In genomic region chr19:53282571-53282970, GRCm38 (mm10) we compare ENCODE assay signal across 17 mouse cellular contexts. TPM values are rescaled to one million over a fixed set of nuclear protein-coding genes. Genes with fewer than 3 reads are reported as not detected.
DNase-seq lines count a peak whose midpoint lies in the region; ATAC-seq lines count a peak whose summit lies in the region.
"Had no signal": no experiment of that assay in that cellular context is flagged by ENCODE, and none has a peak within 500 bp of the region (broad histone marks: within the 10 kb centered on the region; RNA-seq: fewer than 3 reads in every experiment).

No protein-coding gene starts in this region.

- no peaks in the 10 kb centered on the region for H3K36me3 ChIP-seq in forebrain, embryonic 13.5 days (ENCODE audit: poor library complexity, severe bottlenecking)
- no peaks in the 10 kb centered on the region for H3K36me3 ChIP-seq in forebrain, embryonic 11.5 days (ENCODE audit: control insufficient read depth, insufficient read depth, low read length)
- no peaks in the 10 kb centered on the region for H3K36me3 ChIP-seq in midbrain, embryonic 14.5 days (ENCODE audit: control insufficient read depth, insufficient read depth, low read length)
- no peaks in the 10 kb centered on the region for H3K36me3 ChIP-seq in midbrain, embryonic 16.5 days (ENCODE audit: control insufficient read depth, insufficient read depth, low read length)
- no peaks in the 10 kb centered on the region for H3K36me3 ChIP-seq in forebrain, embryonic 14.5 days (ENCODE audit: control insufficient read depth, insufficient read depth, low read length)
- no peaks in the 10 kb centered on the region for H3K36me3 ChIP-seq in neural tube, embryonic 15.5 days
- H3K36me3 ChIP-seq: embryonic facial prominence, embryonic 15.5 days; heart, embryonic 10.5 days; limb, embryonic 15.5 days; liver, embryonic 15.5 days had no signal

- no peak; the same call in 1 of the 2 replicates for ATAC-seq in forebrain, embryonic 13.5 days
- no peak for ATAC-seq in forebrain, embryonic 11.5 days (replicated peaks; ENCODE audit: low FRiP score)
- no peak for ATAC-seq in midbrain, embryonic 14.5 days (ENCODE audit: low FRiP score, low TSS enrichment)
- no peak for ATAC-seq in midbrain, embryonic 16.5 days
- no peak for ATAC-seq in forebrain, embryonic 14.5 days
- no peak for ATAC-seq in neural tube, embryonic 15.5 days (ENCODE audit: low FRiP score)

- no peaks in the 10 kb centered on the region for H3K9me3 ChIP-seq in forebrain, embryonic 13.5 days (replicated peaks)
- no peaks in the 10 kb centered on the region for H3K9me3 ChIP-seq in forebrain, embryonic 11.5 days (ENCODE audit: control insufficient read depth, low read length)
- H3K9me3 ChIP-seq in midbrain, embryonic 14.5 days (ENCODE audit: control insufficient read depth, low read length), result no peaks in the 10 kb centered on the region
- H3K9me3 ChIP-seq in midbrain, embryonic 16.5 days (replicated peaks; ENCODE audit: control insufficient read depth, low read length, poor library complexity, severe bottlenecking), result no peaks in the 10 kb centered on the region
- H3K9me3 ChIP-seq in forebrain, embryonic 14.5 days (replicated peaks; ENCODE audit: control insufficient read depth, low read length), result no peaks in the 10 kb centered on the region
- no peaks in the 10 kb centered on the region for H3K9me3 ChIP-seq in neural tube, embryonic 15.5 days (replicated peaks)
- H3K9me3 ChIP-seq: embryonic facial prominence, embryonic 15.5 days; heart, embryonic 10.5 days; limb, embryonic 15.5 days; liver, embryonic 15.5 days had no signal

- H3K4me2 ChIP-seq in forebrain, embryonic 13.5 days, result peak overlapping the region; percentile 29
- no peak overlapping the region for H3K4me2 ChIP-seq in forebrain, embryonic 11.5 days (ENCODE audit: low read depth, low read length, severe bottlenecking)
- H3K4me2 ChIP-seq in midbrain, embryonic 14.5 days (ENCODE audit: low read length), result no peak overlapping the region
- no peak overlapping the region for H3K4me2 ChIP-seq in midbrain, embryonic 16.5 days (ENCODE audit: low read length)
- H3K4me2 ChIP-seq in forebrain, embryonic 14.5 days (ENCODE audit: low read length), result no peak overlapping the region
- H3K4me2 ChIP-seq in neural tube, embryonic 15.5 days, result peak overlapping the region; percentile 26
- H3K4me2 ChIP-seq: embryonic facial prominence, embryonic 15.5 days; limb, embryonic 15.5 days; liver, embryonic 15.5 days had no signal

- no peak overlapping the region for H3K9ac ChIP-seq in forebrain, embryonic 13.5 days
- no peak overlapping the region for H3K9ac ChIP-seq in forebrain, embryonic 11.5 days (ENCODE audit: low read length)
- H3K9ac ChIP-seq in midbrain, embryonic 14.5 days (replicated peaks; ENCODE audit: low read length), result no peak overlapping the region
- H3K9ac ChIP-seq in midbrain, embryonic 16.5 days (ENCODE audit: low read depth, low read length), result no peak overlapping the region
- no peak overlapping the region for H3K9ac ChIP-seq in forebrain, embryonic 14.5 days (ENCODE audit: low read length)
- no peak overlapping the region for H3K9ac ChIP-seq in neural tube, embryonic 15.5 days (replicated peaks)
- H3K9ac ChIP-seq: embryonic facial prominence, embryonic 15.5 days; limb, embryonic 15.5 days; liver, embryonic 15.5 days had no signal

- DNase-seq in forebrain, embryonic 11.5 days (ENCODE audit: low spot score), result no peak
- peak; percentile 39 for DNase-seq in midbrain, embryonic 14.5 days
- peak; percentile 49 for DNase-seq in forebrain, embryonic 14.5 days (ENCODE audit: low spot score)
- DNase-seq in kidney, postnatal 4 days, result no peak
- DNase-seq in adrenal gland, adult 18-20 months (ENCODE audit: low spot score in 2 of 2), result no peak
- DNase-seq: cerebellum, adult 9-11 months; embryo, embryonic 11 days; kidney, adult 11 months; right cerebral cortex, postnatal 4 days had no signal

- no peak overlapping the region for H3K27ac ChIP-seq in forebrain, embryonic 13.5 days
- H3K27ac ChIP-seq in forebrain, embryonic 11.5 days (ENCODE audit: low read depth, low read length), result no peak overlapping the region
- H3K27ac ChIP-seq in midbrain, embryonic 14.5 days (replicated peaks; ENCODE audit: low read depth, low read length), result no peak overlapping the region
- no peak overlapping the region for H3K27ac ChIP-seq in midbrain, embryonic 16.5 days (ENCODE audit: low read length)
- no peak overlapping the region for H3K27ac ChIP-seq in forebrain, embryonic 14.5 days (ENCODE audit: low read depth, low read length)
- H3K27ac ChIP-seq in neural tube, embryonic 15.5 days (replicated peaks), result no peak overlapping the region
- H3K27ac ChIP-seq: embryonic facial prominence, embryonic 15.5 days; heart, embryonic 10.5 days; limb, embryonic 15.5 days; liver, embryonic 15.5 days had no signal

- WGBS in forebrain, embryonic 13.5 days, result 22% methylated on average over 10 of the region's 10 CpGs
- WGBS in forebrain, embryonic 11.5 days, result 59% methylated on average over 10 of the region's 10 CpGs
- 55% methylated on average over 10 of the region's 10 CpGs for WGBS in midbrain, embryonic 14.5 days
- 60% methylated on average over 10 of the region's 10 CpGs for WGBS in midbrain, embryonic 16.5 days
- 24% methylated on average over 10 of the region's 10 CpGs for WGBS in forebrain, embryonic 14.5 days
- 34% methylated on average over 10 of the region's 10 CpGs for WGBS in neural tube, embryonic 15.5 days

- H3K4me1 ChIP-seq in forebrain, embryonic 13.5 days, result peaks cover 32% of the 10 kb centered on the region
- H3K4me1 ChIP-seq in forebrain, embryonic 11.5 days (replicated peaks; ENCODE audit: control insufficient read depth, insufficient read depth, low read length), result peaks cover 7% of the 10 kb centered on the region
- peaks cover 9% of the 10 kb centered on the region for H3K4me1 ChIP-seq in midbrain, embryonic 14.5 days (ENCODE audit: control insufficient read depth, insufficient read depth, low read length)
- peaks cover 3% of the 10 kb centered on the region for H3K4me1 ChIP-seq in midbrain, embryonic 16.5 days (ENCODE audit: control insufficient read depth, insufficient read depth, low read length)
- peaks cover 20% of the 10 kb centered on the region for H3K4me1 ChIP-seq in forebrain, embryonic 14.5 days (ENCODE audit: control insufficient read depth, insufficient read depth, low read length)
- peaks cover 22% of the 10 kb centered on the region for H3K4me1 ChIP-seq in neural tube, embryonic 15.5 days

- no peaks in the 10 kb centered on the region for H3K27me3 ChIP-seq in forebrain, embryonic 13.5 days
- no peaks in the 10 kb centered on the region for H3K27me3 ChIP-seq in forebrain, embryonic 11.5 days (ENCODE audit: control insufficient read depth, insufficient read depth, low read length)
- H3K27me3 ChIP-seq in midbrain, embryonic 14.5 days (ENCODE audit: control insufficient read depth, insufficient read depth, low read length), result no peaks in the 10 kb centered on the region
- no peaks in the 10 kb centered on the region for H3K27me3 ChIP-seq in midbrain, embryonic 16.5 days (ENCODE audit: control insufficient read depth, insufficient read depth, low read depth, low read length)
- H3K27me3 ChIP-seq in forebrain, embryonic 14.5 days (replicated peaks; ENCODE audit: control insufficient read depth, insufficient read depth, low read length), result no peaks in the 10 kb centered on the region
- no peaks in the 10 kb centered on the region for H3K27me3 ChIP-seq in neural tube, embryonic 15.5 days (replicated peaks)
- H3K27me3 ChIP-seq: CH12.LX; embryonic facial prominence, embryonic 15.5 days; limb, embryonic 15.5 days had no signal

- no peak overlapping the region for H3K4me3 ChIP-seq in forebrain, embryonic 13.5 days
- H3K4me3 ChIP-seq in forebrain, embryonic 11.5 days (ENCODE audit: low read depth, low read length), result no peak overlapping the region
- H3K4me3 ChIP-seq in midbrain, embryonic 14.5 days (replicated peaks; ENCODE audit: low read depth, low read length), result no peak overlapping the region
- H3K4me3 ChIP-seq in midbrain, embryonic 16.5 days (ENCODE audit: low read depth, low read length), result no peak overlapping the region
- no peak overlapping the region for H3K4me3 ChIP-seq in forebrain, embryonic 14.5 days (ENCODE audit: low read depth, low read length)
- H3K4me3 ChIP-seq in neural tube, embryonic 15.5 days (replicated peaks), result no peak overlapping the region
- H3K4me3 ChIP-seq: embryonic facial prominence, embryonic 15.5 days; heart, embryonic 10.5 days; limb, embryonic 15.5 days; liver, embryonic 15.5 days had no signal

RNA-seq across cellular contexts. Expression of gene Mxi1, which starts 27.7 kb away (rescaled TPM):
- polyA plus RNA-seq in forebrain, embryonic 13.5 days (2015; fragmentation: Nextera tagmentation; extraction: Ambion mirVana), result 21.0 and 26.7 TPM in 2 replicates
- polyA plus RNA-seq in forebrain, embryonic 11.5 days (2014; fragmentation: Nextera tagmentation; extraction: Ambion mirVana), result 49.8 TPM in 2 replicates
- polyA plus RNA-seq in midbrain, embryonic 14.5 days (2014; fragmentation: Nextera tagmentation; extraction: Ambion mirVana), result 51.0 and 59.3 TPM in 2 replicates
- polyA plus RNA-seq in midbrain, embryonic 16.5 days (2015; fragmentation: Nextera tagmentation; extraction: Ambion mirVana), result 37.2 and 40.8 TPM in 2 replicates
- polyA plus RNA-seq in forebrain, embryonic 14.5 days (2014; fragmentation: Nextera tagmentation; extraction: Ambion mirVana), result 27.6 and 41.0 TPM in 2 replicates
- 40.0 and 40.8 TPM in 2 replicates for polyA plus RNA-seq in neural tube, embryonic 15.5 days (2015; fragmentation: Nextera tagmentation; extraction: Ambion mirVana)
- total RNA-seq in adrenal gland, adult 18-20 months (2021), result 10 to 100 TPM; 29.2 to 35.0 TPM

Comparison
In these comparisons a context has a peak if more than half of its experiments do, and no peak if none do; other contexts are left out.
1. H3K4me2 ChIP-seq: peak in forebrain, embryonic 13.5 days (single experiment) and neural tube, embryonic 15.5 days (single experiment); none in forebrain, embryonic 11.5 days (single experiment), midbrain, embryonic 14.5 days (single experiment), midbrain, embryonic 16.5 days (single experiment) and forebrain, embryonic 14.5 days (single experiment).
2. DNase-seq: peak in midbrain, embryonic 14.5 days (single experiment) and forebrain, embryonic 14.5 days (single experiment); none in forebrain, embryonic 11.5 days (single experiment), kidney, postnatal 4 days (0 of 2) and adrenal gland, adult 18-20 months (0 of 2).